Mouse (Mus musculus): ENCODE results near the gene Sgms2. TPM values are rescaled to one million over a fixed set of nuclear protein-coding genes. Genes with fewer than 3 reads are reported as not detected.
A peak's percentile ranks its signal among the peaks of the same experiment; 100 is the strongest.
"Not testable (repeated sequence)": the region's sequence is repeated elsewhere in the genome, so short reads cannot be mapped to it uniquely, and the experiment has no call there.

Gene Sgms2
- total RNA-seq, 2 experiments from 2014 or later = 2.7 to 11.2 TPM

DNA sequence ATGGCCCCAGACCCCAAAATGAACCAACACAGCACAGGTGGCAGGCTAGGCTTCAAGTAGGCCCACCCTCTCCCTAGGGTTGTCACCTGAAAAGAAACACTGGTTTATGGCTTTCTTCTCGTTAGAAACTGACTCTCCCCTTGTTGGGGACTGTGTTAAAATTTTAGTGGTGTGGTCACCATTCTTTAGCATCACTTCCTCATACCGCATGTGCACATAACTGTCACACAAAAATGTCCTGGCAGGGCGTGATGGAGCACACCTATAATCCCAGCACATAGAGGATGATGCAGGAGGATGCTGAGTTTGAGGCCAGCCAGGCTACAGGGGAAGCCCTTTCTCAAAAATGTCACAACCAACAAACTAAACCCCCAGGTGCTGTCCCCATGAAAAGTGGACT lies 133.6 kb downstream of the Sgms2 start:
- no peak for DNase-seq

DNA sequence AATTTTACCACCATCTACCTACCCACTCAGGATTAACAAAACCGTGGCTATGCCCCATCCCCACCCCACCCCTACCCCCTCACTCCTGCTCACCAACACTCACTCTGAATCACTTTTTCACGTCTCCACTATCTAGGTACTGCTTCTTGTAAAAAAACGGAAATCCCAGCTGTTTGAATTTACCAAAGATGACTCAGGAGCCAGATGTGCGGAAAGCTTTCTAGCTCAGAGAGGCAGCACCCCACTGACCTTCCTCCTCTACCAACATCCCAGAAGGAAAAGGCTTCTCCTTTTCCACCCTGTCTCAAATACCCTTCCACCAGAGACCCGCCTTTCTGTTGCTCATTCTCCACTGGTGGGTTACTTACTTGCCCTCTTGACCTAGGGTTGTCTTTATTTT lies 135.2 kb downstream of the Sgms2 start:
- no peak for DNase-seq

DNA sequence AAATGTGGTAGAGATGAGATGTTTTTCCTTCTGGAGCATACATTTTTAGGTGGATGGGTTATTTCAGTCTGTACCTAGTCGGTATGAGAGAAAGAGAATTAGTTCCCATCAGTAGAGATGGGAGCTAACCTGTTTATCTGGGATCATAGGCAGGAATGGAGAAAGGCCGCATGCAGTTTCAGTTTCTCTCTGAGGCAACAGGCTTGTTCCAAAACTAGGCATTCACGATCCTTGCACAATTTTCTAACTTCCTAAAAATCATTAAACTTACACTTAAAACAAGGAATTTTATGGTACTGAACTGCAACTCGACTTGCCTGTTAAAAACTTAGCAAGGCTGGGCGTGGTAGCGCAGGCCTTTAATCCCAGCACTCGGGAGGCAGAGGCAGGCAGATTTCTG lies 140.7 kb downstream of the Sgms2 start:
- no peak for DNase-seq

DNA sequence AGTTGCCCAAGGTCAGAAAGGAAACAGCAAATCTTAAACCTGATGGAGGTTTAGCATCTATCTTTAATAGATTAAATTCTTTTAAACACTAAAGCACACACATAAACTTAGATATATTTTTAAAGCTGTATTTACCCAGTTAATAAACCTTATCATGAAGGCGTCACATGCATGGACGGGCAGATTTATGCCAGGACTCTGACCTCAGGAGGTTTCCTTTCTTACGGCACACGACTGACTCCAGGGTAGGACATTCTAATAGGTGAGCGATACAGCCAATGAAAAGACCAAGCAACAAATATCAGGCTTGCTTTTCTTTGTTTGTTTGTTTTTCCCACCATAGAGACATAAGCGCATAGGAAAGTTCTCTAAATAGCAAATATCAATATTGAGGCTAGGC lies 142.2 kb downstream of the Sgms2 start:
- no peak for DNase-seq

DNA sequence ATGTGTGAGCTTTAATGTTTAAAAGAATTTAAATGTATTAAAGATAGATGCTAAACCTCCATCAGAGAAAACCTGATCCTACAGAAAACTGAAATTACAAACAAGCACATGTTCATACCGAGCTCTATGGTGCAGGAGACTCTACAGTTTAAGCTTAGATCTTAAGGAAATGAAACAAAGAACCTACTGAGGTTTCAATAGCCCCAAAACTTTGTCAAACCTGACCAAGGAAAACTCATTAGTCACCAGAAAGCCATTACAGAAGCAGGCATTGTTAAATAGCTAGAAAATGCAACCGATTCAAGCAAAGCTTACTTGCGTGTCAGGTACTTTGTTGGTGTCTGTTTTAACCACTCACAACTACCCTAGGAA lies 142.6 kb downstream of the Sgms2 start:
- no peak for DNase-seq

DNA sequence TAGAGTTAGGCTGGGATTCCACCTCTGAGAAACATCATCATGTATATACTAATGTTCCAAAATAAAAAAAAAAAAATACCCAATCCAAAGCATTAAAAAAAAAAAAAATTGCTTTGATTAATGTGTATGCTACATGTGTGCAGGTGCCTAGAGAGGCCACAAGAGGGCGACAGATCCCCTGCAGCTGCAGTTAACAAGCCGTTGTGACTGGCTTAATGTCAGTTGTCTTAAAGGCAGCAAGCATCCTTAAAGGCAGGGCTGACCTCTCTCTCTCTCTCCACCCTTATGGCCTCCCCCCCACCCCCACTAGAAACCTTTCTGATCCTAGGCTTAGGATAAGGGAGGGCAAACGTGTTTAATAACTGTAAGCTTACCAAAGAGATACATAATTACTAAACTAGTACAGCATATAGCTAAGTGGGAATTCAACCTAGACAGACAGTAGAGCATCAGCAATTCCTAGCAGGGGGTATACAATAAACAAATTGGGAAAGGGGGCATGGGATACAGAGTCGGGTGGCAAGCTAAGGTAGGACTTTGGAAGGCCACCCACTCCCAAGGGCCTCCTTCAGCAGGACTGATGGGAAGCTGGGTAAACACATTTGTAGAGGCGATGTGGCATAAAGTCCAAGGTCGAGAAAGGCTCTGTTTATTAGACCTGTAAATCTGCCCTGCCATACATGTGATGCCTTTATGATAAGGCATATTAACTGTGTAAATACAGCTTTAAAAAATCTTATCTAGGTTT lies 143.2 kb downstream of the Sgms2 start:
- DNase-seq = peak; percentile 58 to 65

DNA sequence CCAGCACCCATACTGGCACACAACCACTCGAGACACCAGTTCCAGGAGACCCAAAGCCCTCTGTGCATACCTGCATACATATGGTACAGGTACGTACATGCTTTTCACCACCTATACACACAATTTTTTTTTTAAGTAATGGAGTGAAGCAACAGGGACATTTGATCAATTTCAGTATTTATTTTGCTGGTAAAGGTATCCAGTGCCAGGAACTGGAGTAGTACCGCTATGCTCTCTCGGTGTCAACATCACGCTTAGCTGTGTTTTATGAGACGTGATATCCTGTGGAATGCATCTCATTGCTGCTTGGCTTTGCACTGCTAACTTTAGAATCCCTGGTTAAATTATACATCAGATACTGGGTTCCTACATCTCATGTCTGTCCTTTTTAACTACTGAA lies 145.3 kb downstream of the Sgms2 start:
- no peak for DNase-seq

DNA sequence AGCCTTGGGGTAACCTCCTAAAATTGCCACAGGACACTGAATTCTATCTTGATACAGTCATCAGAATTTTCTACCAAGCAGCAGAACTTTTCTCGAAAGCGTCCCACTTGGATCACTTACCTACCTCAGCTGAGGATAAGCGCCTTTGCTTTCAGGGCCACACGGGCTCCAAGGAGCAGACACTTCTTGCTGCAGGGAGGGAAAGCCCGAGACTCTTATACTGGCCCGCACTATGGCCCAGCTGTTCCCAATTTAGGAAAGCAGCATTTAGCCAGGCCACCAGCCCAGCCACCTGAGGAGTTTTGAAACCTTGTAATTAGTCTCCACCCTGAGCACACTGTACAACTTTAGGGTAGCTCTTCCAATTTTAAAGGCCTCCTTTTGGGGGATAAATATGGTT lies 147.9 kb downstream of the Sgms2 start:
- no peak for DNase-seq

DNA sequence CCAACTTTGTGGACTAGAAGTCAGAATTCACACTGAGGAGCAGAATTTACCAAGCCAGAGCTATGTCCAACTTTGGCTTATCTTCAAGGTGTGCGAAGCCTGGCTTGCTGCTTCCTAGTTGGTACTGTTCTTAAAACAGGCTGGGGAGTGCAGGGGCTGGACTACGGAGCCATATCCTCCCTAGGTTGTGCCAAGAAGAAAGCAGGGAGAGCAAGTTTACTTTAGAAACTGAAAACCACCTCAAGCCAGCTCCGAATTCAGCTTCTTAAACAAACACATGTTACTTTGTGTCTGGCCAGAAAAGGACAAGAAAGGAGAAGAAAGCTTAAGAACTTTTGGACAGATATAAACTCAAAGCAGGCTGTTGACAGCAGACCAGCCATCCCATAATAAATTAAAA lies 150.3 kb downstream of the Sgms2 start:
- no peak for DNase-seq

DNA sequence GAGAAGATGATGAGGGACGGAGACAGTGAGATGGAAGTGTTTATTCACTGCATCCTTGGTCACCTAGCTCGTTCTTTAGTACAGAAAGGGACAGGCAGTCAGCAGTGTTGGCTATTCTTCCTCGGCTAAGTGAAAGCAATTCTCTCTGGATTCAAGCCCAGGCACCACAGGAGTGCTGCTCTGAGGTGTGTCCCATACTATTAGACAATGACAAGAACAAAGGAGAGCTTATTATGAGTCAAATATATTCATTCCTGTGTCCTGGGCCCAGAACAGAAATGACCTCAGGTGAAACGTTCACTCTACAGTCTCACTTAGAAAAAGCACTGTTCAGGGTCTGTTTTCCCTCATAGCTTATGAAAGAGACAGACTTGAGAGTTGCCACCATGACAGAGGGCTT lies 151.9 kb downstream of the Sgms2 start:
- DNase-seq = no peak

DNA sequence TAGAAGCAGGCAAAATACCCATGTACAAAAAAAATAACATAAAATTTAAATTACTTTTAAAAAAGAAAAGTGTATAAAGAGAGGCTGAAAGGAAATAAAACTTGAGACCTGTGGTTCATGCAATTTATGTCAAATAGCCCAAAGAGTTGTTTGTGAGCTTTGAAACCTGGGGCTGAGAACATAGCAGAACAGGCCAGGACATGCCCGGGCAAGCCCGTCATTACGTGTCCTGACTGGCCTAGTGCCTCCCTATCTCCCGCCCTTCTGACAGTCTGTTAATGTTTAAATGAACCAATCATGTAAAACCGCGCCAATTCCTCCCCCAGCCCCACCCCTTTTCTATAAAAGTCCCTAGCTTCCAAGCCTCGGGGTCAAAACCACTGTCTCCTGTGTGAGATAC lies 153.5 kb downstream of the Sgms2 start:
- DNase-seq = not testable (repeated sequence)

DNA sequence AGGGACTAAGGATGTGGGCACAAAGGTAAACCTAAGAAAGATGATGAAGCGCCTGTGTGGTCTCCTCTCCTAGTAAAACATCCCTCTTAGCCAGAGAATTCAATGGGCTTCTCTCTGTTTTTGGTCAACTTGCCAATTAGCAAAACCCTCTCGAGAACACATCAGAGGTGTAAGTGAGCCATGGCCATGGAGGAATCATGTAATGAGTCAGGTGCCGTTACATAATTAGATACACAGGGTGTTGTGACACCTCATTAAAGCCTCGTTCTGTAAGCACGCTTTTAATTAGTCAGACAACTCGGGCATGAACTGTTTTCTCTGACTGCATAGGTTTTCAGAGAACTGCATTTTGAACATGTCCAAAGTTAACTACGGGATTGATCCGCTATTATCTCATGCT lies 154.6 kb downstream of the Sgms2 start:
- no peak for DNase-seq

DNA sequence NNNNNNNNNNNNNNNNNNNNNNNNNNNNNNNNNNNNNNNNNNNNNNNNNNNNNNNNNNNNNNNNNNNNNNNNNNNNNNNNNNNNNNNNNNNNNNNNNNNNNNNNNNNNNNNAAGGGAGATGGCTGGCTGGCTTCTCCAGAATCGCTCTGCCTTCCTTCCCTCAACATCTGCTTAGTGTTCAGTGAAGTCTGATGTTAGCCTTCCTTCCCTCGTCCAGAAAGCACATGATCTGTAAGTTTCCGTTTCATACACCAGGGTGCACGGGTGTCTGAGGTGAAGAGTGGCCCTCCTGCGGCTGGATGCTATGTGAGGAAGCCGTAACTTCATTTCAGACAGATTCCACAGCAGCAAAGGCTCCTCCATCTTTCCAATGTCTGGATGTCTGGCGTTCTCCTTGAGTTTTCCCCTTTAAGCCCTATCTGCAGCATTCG lies 156.1 kb downstream of the Sgms2 start:
- no peak for DNase-seq

DNA sequence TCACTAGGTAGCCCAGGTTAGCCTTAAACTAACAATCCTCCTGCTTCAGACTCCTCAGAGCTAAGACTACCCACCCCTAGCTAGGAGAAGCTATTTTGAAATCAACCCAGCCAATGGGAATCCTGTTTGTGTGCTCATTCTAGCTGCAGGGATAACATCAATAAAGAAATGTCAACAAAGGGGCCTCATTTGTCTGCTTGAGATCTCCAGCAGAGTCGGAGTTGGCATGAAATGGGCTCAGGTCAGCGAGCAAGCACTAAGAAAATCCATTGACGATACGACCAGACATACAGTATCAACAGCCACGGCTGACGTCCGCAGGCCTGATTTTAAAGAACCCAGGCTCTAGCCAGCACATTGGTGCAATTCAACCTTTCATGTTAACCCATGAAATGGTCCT lies 164.0 kb downstream of the Sgms2 start:
- no peak for DNase-seq

DNA sequence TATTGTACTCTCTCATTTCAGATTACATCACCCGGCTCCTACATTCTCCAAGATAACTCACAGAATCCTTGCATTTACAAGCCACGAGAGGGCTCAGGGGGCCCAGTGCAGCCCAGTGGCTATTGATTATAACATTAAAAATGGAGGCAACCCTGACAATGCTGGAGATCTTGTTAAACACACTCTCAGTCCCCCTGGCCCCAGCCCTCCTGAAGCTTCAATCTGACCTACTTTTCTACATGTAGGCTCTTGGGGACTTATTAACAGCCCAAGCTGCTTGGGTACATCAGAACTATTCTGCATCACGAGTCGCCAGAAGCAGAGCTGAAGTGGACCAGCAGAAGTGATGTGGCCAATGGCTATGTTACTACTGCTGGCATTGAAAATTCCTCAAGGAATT lies 164.6 kb downstream of the Sgms2 start:
- DNase-seq = no peak

DNA sequence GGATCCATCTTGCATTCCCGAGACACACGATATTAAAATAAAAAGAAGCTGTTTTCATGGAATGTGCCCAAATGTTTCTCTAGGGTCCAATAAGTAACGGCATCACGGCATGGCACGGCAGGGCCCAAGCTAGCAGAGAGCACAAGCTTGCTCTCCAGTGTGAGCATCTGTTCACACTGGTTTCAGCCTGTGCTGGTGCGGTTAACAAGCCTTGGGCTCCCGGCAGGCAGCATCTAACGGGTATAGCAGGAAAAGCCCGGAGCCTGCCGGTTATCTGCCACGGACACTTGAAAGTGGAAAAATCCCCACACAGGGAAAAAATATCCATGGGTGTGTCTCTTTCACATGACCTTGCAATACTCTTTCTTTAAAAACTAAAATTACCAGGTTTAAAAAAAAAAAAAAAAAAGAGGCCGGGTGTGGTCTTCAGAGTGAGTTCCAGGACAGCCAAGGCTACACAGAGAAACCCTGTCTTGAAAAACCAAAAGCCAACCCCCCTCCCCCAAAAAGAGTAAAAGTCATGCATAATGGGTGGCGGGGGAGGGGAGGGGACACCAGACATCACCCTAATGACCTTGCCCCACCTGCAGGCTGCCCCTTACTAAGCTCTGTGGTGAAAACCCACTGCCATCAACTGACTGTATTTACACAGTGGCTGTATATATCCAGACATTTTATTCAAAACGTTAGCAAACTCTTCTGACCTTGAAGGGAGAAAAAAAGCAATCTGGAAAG lies 169.0 kb downstream of the Sgms2 start:
- no peak for DNase-seq

DNA sequence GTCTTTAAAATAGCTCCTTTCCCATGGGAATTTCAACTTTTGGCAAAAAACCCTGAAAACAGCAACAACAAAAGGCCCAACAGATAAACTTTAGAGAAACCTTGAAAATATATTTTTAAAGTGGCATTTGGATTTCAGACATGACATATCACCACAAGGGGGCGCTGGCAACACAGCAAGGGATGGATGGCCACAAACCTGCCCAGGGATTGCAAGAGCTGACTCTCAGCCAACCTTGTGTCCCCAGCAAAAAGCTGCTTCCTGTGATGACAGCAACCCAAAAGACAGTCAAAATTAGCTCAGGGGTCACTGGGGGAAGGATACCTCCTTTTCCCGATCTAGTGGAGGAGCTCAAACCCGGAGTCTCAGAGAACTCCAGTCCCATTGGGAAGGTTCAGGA lies 171.0 kb downstream of the Sgms2 start:
- peak; percentile 85 to 90 for DNase-seq

DNA sequence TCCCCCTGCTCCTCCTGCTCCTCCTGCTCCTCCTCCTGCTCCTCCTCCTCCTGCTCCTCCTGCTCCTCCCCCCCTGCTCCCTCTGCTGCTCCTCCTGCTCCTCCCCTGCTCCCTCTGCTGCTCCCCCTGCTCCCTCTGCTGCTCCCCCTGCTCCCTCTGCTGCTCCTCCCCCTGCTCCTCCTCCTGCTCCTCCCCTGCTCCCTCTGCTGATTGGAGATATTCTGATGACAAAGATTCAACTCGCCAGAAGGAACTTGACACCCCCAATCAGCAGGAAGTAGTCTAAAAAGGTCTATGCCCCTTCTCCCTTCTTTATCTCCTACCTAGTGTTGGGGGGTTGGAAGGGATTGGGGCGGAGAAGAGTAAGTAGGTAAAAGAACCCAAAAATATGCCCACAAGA lies 173.0 kb downstream of the Sgms2 start:
- no peak for DNase-seq

DNA sequence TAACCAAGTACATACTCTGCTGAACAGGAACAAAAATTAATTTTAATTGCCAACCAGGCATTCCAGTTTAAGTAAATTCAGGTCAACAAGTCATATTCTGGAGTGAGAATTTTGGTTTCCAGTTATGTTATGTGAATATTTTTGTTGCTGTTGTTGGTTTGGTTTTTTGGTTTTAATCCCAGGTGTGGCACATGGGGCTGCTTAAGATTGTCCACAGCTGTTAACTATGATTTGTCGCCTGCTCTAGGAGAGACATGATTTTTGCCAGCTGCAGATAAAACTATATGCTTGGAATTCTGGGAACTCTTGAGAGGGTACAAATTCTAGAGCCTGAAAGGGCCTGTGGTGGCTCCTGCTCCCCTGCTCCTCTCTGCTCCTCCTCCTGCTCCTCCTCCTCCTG lies 174.1 kb downstream of the Sgms2 start:
- no peak for DNase-seq

DNA sequence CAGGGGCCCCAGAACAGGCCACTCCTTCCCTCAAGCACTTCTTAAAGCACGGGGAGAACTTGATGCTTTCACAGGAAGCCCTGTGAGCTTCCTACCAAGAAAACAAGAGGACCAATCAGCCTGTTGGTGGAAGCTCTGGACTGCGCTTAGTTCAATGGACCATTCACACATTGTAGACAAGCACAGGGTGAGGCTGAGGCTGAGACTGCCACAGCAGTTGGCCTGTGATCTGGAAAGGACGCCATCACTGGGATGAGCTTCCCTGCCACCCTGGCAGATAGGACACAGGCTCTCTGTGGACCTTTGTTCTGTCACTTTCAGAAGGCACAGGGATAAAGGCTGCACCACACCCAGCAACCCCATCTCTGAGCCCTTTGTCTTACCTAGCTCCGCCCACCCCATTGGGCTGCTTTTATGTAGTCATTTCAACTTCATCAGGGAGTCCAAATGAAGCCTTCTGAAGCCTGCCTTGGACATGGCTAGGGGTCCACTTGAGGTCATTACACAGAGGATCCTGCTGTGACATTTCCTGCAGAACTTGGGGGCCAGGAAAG lies 175.2 kb downstream of the Sgms2 start:
- no peak for DNase-seq

DNA sequence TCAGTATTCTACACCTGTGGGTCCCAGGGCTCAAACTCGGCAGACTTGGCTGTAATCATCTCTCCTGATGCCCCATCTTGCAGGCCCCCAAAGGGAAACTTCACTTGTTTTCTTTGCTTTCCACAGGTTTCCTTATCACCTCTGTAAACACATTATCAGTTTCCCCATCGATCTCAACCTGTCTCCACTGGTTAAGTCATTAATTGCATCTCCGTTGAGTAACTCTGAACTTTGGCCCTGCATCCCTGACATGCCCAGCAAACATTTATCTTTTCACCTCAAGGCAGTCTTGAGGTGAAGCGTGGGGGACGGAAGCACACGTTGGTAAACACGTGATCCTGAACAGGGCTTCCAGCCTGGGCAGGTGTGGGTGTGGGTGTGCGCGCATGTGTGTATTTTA lies 178.9 kb downstream of the Sgms2 start:
- no peak for DNase-seq

DNA sequence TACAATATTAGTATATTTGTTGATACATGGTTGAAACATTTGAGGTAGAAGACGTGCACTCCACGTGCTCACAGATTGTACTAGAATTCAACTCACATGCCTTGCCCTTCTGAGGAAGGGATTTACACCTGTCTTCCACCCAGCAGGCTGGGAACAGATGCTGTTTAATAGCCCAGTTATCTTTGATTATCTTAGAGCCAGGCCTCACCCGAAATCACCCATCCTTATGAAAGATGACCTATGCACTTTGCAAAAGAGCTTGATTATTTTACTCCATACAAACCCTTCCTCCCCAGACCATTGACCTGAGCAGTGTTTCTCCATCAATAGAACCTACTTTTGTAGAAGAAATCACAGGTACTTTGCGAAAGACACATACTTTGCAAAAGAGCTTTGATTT lies 180.6 kb downstream of the Sgms2 start:
- no peak for DNase-seq

DNA sequence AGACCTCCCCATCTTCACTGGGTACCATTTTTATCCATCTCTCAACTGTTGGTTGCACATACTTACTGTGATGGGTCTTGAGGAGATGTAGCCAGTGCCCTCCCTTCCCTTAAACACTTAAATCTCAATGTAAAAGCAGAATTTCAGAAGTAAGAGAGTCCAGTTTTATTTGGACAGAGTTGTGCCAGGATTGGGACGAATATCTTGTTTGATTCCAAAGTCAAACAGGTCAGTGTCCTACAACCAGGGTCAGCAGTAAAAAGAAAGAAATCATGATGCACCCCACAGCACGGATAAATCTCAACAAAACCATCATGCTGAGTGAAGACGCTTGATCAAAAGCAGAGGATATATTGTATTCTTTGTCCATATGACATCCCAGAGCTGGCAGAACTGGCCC lies 183.4 kb downstream of the Sgms2 start:
- DNase-seq = no peak

DNA sequence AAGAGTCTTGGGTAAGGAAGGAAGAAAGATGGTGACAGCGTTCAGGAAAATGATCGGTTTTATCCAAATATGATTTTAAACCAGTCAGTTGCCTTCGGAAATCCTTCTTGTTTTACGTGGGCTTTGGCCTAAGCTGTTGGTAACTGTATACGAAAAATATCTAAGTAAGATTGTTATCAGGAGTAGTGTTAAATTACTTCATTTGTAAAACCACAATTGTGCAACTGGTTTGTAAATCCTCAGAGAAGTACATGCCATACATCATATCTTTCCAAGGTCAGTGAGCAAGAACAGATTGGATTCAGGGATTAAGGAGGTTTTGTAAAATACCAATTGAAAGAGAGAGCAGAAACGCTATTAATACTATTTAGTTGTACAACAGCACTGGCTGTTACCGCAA lies 185.0 kb downstream of the Sgms2 start:
- DNase-seq = no peak
